Mouse (Mus musculus): ENCODE measurements around the gene Ndufaf1.

The Ndufaf1 gene

DNA sequence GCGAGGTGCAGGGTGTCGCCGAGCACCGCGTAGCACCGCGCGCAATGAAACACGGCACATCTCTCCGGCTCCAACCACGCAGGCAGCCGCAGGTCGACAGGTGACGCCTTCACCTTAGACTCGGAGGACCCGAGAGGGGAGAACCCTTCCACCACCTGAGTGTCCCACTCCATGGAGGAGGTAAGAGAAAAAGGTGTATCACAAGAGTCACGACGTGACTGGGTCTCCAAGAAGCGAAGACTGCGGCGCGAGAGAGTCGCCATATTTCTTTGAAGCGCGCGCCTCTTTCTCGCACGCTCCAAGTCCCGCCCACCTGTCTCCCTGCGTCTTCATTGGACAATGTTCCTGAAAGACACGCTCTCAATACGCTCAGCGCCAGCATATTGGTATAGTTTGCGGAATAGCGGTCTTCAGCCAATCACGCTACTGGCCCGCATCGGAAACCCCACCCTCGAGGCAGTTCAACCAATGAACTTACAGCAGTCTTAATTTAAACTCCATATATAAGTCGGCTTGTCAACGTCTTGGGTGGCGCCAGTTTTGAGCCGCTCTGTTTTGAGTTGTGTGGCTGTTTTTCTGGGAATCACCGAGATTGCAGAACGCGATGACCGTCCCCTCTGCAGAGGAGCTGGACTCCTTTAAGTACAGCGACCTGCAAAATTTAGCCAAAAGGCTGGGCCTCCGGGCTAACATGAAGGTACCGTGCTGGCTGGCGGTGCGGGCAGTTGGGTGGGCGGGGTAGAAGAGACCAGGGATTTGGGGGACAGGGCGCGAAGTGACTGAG lies 44.2 kb downstream of the Ndufaf1 start, which contains the start of the genes Nusap1 and Oip5:
Gene Nusap1, plus strand, starts transcription at position 100 of the 784 bp plus-strand sequence.
Gene Oip5, minus strand, starts transcription at position 271 of the 784 bp plus-strand sequence.
- in situ Hi-C loops (cut with MseI, MboI), result no loop called here

DNA sequence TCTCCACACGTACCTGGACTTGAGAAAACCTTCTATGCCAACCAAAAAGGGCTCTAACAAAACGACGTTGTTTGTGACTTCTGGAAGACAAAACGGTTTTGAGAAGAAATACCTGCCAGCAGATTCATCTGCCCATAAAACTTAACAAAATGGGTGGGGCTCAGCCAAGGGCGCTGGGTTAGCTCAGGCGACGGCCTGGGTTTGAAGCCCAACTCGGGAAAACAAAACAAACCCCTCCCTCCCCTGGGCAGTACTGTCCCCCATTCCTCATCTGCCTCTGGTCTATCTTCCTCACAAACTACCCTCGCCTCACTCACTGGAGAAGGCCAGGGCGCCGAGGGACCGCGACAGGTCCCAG lies 44.8 kb downstream of the Ndufaf1 start:
- in situ Hi-C loops (cut with MseI, MboI), result no loop called here

DNA sequence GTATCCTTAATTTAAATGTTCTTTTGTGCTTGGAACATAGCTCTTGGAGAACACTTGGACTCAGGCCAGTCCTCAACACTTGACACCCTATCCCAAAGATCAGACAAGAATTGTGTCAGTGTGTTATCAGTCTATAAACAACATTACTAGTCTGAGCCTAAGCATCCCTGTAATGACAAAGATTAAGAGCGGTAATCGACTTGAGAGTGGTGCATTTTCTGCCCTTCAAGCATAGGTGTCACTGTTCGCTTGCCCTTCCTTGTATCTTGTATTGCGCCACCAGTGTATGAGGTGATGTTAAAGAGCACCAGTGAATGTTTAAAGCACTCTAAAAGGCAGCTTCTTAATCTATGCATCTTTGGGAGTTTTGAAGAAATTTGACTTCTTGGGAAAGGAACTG lies 55.6 kb downstream of the Ndufaf1 start:
- in situ Hi-C loops (cut with MseI, MboI), result no loop called here
